Mouse (Mus musculus) cerebellum, adult 8-10 months (tissue): ENCODE data around the gene Stx1b.
"Not testable (repeated sequence)": the region's sequence is repeated elsewhere in the genome, so short reads cannot be mapped to it uniquely, and the experiment has no call there.

Experiments used
- DNase-seq: peaks from one replicate; pipeline ENCODE4 v3.0.0; 2022

The Stx1b gene

GRCm38 (mm10) chr7:127824176-127824871 lies at the start of gene Stx1b, which contains the start of gene Stx4a:
Stx1b (minus strand) TSS chr7:127824549.
Stx4a (plus strand) TSS chr7:127824294.
- DNase-seq = peak; percentile 75

DNA sequence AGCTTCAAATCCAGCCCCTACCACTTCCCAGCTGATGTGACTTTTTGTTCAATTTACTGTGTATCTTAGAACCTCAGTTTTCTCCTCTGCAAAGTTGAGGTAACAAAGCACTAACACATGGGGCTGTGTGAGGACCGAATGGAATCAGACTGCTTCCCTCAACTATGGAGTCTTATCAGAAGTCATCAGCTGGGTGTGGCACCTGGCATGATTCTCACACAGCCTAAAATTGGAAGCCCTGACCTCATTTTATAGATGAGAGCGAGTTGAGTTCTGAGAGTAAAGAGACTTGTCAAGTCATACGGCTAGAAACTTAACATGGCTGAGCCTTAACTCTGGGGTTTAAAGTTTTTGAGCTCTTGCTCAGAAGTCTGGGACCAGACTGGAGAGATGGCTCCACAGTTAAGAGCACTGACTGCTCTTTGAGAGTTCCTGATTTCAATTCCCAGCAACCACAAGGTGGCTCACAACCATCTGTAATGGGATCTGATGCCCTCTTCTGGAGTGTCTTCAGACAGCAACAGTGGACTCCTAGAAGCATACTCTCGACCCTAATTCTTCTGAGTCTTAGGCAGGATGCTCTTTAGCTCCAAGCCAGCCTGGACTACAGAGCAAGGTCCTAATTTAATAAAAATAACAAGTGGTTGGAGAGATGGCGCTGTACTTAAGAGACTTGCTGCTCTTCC lies 45.9 kb upstream of the Stx1b start:
- DNase-seq = no peak

DNA sequence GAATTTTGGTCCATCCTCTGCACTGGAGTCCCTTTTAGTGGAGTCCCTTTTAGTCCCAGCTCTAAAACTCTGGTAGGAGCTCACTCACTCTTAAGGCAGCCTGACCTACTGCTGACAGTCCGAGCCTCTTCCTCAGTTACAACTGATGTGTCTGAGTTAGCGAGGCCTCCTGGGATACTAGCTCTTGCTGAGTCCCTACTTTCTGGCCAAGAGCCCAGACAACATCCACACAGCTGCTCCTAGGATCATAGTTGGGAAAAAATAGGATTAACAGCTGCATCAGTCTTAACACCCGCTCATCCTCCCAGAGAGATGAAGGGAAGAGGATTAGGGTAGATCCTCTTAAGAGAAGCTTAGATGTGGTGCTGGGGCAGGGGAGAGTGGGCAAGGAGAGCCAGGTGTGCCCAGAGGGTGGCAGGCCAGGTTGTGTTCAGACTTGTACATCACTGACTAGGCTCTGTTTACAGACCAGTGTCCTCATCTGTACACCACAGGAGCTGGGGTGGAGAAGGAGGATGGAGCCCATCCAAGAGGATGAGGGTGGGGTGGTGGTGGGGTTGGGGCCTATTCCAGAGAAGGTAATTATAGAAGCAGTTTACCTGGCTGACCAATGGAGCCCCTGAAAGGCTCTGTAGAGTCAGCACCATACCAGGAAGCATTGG lies 44.9 kb upstream of the Stx1b start:
- DNase-seq = no peak

GRCm38 (mm10) chr7:127867641-127868040 lies 43.3 kb upstream of the Stx1b start:
- DNase-seq = no peak

GRCm38 (mm10) chr7:127866434-127866833 lies 42.1 kb upstream of the Stx1b start:
- no peak for DNase-seq

- no peak for DNase-seq
These were observed 33.9 kb upstream of the Stx1b start for GRCm38 (mm10) chr7:127858258-127858657.

- no peak for DNase-seq
These were observed 26.6 kb upstream of the Stx1b start for GRCm38 (mm10) chr7:127850906-127851305.

DNA sequence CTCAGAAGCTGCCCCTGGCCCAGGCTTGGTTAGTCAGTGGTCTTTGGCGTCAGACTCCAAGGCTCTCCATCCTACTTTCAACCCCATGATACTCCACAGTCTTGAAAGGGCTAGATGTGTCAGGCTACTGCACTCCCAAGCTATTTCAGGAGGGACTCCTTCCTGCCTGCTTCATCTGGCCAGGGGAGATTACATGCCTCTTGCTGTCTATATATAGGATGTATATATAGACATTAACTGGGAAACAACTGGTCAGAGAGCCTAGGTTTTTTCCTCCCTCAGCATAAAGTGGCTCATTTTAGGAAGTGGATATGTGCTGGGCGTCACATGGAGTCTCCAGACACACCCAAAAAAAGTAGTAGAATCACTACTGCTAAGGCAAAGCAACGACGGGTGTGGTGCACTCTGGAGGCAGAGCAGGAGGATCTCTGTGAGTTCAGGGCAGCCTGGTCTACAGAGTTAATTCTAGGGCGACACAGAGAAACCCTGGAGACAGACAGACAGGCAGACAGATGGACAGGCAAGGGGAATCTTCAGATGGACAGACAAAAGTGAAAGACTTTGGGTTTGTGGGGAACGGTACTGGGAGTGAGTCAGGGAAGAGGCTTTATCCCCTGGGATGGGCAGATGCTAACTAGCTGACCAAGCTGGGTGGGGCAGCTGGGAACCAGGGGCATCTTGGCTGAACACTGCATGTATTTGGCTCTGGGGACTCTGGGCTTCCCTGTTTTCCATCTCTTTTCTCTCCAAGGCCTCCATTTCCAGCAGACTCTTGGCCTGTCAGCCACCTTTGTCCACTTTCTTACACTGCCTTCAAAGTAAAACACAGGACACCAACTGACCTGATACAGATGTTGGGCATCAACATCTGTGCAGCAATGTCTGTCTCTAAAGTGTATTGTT lies 25.9 kb upstream of the Stx1b start:
- DNase-seq = no peak

DNA sequence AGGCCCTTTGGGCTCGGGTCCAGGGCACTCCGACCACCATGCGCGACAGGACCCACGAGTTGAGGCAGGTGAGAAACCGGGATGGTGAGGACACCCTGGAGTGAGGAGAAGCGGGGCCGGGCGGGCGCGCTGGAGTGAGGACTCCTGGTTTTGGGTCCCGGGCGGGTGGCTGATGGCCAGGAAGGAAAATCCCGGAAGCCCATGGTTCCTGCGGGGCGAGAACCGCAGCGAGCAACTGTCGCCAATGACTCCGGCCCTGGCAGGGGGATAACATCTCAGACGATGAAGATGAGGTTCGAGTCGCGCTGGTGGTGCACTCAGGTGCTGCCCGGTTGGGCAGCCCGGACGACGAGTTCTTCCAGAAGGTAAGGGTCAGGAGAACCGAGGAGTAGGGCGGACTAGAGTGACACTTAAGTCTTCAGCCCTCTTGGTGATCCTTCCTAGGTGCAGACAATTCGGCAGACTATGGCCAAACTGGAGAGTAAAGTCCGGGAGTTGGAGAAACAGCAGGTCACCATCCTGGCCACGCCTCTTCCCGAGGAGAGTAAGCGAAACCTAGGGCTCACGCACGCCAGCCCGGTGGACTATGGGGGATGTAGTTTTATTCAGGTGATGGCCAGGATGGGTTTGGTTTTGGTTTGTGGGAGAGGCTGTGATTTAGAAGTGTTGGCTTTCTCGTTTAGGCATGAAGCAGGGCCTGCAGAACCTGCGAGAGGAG lies 17.8 kb upstream of the Stx1b start:
- peak; percentile 80 for DNase-seq

- peak; percentile 92 for DNase-seq
These were observed 17.1 kb upstream of the Stx1b start for GRCm38 (mm10) chr7:127841340-127842000.

DNA sequence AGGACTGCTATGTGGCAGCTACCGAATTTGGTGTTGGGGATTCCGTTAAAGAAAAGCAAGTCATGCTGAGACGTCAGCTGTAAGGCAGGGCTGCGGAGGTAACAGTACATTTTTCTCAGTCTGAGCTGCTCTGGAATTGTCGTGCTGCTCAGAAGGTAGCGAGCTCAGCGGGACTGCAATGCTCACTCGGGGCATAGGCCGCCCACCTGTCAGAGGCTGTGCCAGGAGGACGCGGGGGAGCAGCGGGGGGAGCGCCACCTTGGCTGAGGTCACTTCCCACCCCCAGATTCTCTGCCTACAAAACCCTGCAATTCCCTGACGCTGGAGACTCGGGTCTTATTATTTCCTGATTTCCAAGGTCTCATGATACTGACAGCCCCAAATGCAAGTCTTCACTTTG lies 16.5 kb upstream of the Stx1b start:
- DNase-seq = peak; percentile 81

GRCm38 (mm10) chr7:127840031-127840430 lies 15.7 kb upstream of the Stx1b start:
- not testable (repeated sequence) for DNase-seq

DNA sequence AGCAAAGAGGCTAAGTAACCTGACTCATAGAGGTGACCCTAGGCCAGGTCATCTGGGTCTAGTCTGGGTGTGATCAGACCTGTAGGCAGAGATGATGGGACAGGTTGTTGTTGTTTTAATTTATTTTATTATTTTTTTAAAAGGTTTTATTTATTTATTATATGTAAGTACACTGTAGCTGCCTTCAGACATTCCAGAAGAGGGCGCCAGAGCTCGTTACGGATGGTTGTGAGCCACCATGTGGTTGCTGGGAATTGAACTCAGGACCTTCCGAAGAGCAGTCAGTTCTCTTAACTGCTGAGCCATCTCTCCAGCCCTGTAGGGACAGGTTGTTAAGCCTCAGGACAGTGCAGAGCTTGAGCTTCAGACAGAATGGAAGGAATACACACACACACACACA lies 13.5 kb upstream of the Stx1b start:
- not testable (repeated sequence) for DNase-seq

DNA sequence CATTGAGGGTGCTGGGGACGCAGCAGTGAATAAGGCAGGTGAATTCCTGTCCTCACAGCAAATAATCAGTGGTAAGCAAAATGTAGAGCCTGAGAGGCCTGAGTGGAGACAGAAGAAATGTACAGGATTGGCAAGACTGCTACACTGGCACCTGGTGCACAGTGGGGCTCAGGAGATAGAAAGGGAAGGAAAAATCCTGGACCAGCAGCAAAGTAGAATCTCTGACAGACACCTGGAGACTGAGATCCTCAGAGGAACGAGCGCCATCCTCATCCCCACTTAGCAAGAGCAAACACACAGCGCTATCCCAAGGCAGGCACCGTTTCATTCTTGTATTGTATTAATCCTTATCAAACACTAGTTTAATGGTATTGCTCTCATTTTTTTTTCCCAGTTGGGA lies 13.1 kb upstream of the Stx1b start:
- DNase-seq = no peak

DNA sequence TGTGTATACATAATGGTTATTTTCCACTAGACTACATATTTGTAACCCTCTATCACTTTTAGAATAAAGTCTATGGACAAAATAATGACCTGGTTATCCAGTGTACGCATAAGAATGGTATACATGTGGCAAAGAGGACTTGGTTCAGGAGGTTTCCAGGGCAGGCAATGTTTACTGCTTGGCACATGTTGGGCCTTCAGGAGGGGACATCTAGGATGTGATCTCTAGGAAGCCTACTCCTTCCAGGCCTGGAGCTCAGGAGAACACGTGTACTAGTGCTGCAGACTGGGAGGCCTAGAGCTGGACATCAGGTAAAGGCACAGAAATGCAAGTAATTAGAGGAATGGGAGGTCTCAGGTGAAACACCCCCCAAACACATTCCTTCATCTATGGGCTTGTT lies 11.2 kb upstream of the Stx1b start:
- no peak for DNase-seq

DNA sequence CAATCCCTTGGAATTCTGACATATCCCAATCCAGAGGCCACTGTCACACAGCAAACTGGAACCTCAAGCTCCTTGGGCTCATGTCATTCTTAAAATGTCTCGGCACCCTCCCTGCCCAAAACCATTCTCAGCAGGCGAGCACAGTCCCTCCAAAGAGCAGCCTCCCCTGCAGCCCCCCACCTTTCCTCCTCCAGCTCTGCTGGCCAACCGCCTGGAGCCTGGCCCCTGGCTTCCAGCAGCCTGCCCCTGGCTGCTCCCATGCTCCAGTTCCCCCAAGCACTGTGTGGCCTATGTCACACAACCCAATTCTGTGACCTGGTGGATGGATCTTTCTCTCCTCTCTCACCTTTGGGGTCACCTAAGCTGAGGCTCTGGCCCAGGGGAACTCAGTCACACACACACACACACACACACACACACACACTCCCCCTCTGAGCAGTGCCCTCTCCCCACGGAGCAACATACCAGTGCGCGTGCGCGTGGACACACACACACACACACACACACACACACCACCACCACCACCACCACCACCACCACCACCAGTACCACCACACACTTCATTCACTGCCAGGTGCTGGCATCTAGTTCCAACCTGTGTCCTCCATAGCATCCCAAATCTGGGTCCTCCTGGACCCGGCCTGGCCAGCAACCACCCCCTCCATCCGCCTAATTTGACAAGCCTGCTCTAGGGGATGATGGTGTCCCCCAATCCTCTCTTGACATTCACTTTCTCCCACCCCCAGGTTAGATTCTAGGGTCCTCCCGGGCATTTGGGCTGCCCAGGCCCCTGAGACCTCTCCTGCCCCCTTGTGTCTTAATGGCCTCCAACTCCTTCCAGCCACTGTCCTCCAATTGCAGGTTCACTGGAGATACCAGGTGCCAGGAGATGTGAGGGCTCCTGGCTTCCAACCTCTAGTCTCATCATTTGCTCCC lies 845 bp downstream of the Stx1b start:
- DNase-seq = peak; percentile 65

DNA sequence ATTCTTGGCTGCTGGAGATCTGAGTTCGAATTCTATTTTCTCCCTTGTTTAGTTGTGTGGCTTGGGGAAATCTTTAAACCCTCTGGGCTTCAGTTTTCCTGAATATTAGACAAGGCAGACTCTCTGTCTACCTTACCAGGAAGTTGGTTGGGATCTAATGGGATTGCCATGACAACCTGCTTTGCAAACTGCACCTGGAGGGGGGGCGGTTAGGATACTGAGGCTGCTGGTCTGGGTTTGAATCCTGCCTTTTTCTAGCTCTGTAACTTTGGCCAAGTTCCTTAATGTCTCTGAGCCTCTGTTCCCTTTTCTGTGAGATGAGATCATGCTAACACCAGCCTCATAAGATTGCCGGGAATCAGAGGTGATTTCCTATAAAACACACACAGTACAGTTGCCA lies 1.9 kb downstream of the Stx1b start:
- peak; percentile 27 for DNase-seq

DNA sequence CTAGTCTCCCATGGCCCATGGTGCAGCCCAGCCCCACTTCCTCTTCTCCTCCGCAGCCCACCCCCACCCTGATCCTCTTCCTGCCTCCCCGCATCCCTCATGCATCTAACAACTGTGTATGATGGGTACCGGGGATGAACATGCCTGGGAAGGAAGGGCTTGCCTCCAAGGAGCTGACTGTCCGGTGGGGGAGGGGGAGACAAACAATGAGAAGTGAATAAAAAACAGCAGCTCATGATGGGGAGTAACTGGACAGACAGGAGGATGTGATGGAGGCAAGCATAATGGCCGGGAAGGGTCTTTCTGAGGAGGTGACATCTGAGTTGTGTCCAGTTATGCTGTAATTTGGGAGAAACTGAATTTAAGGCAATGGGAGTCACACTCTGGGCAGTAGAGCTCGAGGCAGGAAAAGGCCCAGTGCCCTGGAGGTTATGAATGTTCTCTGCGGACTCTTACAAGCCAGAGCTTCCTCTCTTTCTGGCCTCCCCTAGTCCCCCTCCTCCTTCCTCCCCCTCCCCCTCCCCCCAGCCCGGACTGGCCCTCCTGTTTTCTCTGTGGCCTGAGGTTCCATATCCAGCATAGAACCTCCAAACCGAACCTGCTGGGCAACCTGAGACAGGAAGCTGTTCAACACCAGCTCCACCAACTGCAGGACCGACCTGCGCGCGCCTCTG lies 3.4 kb downstream of the Stx1b start:
- DNase-seq = no peak

DNA sequence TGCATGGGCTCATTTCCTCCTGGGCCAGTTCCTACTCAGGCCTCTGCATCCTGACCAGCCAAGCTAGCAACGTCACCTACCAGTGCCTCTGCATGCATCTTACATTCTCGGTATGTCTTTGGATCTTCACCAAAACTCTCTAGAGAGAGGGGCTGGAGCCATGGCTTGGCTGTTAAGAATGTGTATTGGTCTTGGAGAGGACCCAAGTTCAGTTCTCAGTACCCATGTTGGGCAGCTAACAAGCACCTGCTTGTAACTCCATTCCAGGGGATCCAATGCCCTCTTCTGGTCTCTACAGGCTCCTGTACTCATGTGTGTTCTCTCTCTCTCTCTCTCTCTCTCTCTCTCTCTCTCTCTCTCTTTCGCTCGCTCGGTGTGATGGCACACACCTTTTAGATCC lies 6.6 kb downstream of the Stx1b start:
- no peak for DNase-seq

GRCm38 (mm10) chr7:127817053-127817452 lies 7.3 kb downstream of the Stx1b start:
- DNase-seq = no peak
